Mouse (Mus musculus) CH12.LX (cell line): ENCODE data around the gene Snx21. TPM values are rescaled to one million over a fixed set of nuclear protein-coding genes. Genes with fewer than 3 reads are reported as not detected.

ENCODE experiments used
- DNase-seq: peaks from one replicate; pipeline ENCODE4 v3.0.0-alpha.2; 2013; ENCODE audit errors: extremely low read depth
- H3K27ac ChIP-seq: 2 replicates; pipeline ENCODE4 v1.5.1; 2012; ENCODE audit warnings: low read depth, mild to moderate bottlenecking, control low read depth, moderate library complexity; ENCODE audit not compliant: insufficient read depth
- H3K27me3 ChIP-seq: replicated peaks from 2 replicates; pipeline ENCODE3; 2012; ENCODE audit warnings: inconsistent platforms
- H3K36me3 ChIP-seq, 2 experiments: replicated peaks in 1 of 2; 2 replicates each; pipeline versions ENCODE3 to v1.6.1; 2012; ENCODE audit warnings: inconsistent platforms in 1 of 2, low read length in 1 of 2, mild to moderate bottlenecking in 1 of 2, mixed read lengths in 1 of 2, moderate library complexity in 1 of 2; ENCODE audit not compliant: control insufficient read depth in 1 of 2, insufficient read depth in 1 of 2
- H3K4me1 ChIP-seq, 2 experiments: 2 replicates each; pipeline ENCODE4 v1.6.1; 2012; ENCODE audit warnings: inconsistent platforms in 1 of 2, moderate library complexity in 1 of 2; ENCODE audit not compliant: insufficient read depth in 2 of 2, control insufficient read depth in 1 of 2
- H3K4me2 ChIP-seq: 2 replicates; pipeline ENCODE4 v1.6.1; 2012; ENCODE audit warnings: low read depth, mild to moderate bottlenecking, control low read depth; ENCODE audit not compliant: poor library complexity, insufficient read depth, severe bottlenecking
- H3K4me3 ChIP-seq, 3 experiments: fragments of 150-350 bp in 1 of 3; sonication (generic) in 1 of 3; replicated peaks in 1 of 3; 2 replicates each; pipeline versions ENCODE3 to v1.5.1; 2011 to 2012; ENCODE audit warnings: low read depth in 2 of 3, low read length in 2 of 3, mild to moderate bottlenecking in 2 of 3, moderate library complexity in 2 of 3, control low read depth in 1 of 3, improper control_type of control experiment in 1 of 3, inconsistent platforms in 1 of 3, mixed read lengths in 1 of 3; ENCODE audit not compliant: poor library complexity in 1 of 3
- H3K79me2 ChIP-seq: replicated peaks from 2 replicates; pipeline ENCODE4 v1.6.1; 2012; ENCODE audit warnings: mild to moderate bottlenecking, moderate library complexity; ENCODE audit not compliant: control insufficient read depth, poor library complexity, insufficient read depth, severe bottlenecking; ENCODE audit errors: extremely low read depth
- H3K9ac ChIP-seq: 2 replicates; pipeline ENCODE4 v1.6.1; 2012; ENCODE audit warnings: low read depth, mild to moderate bottlenecking, control low read depth, moderate library complexity; ENCODE audit not compliant: insufficient read depth
- H3K9me3 ChIP-seq: replicated peaks from 2 replicates; pipeline ENCODE3; 2012; ENCODE audit warnings: low read length, inconsistent platforms, mixed read lengths
- CHD1 ChIP-seq: IDR thresholded peaks from 2 replicates; pipeline ENCODE4 v1.6.1; 2012; ENCODE audit warnings: low read depth, low read length, improper control_type of control experiment, inconsistent platforms
- CTCF ChIP-seq, 2 experiments: IDR thresholded peaks in 1 of 2; conservative IDR thresholded peaks in 1 of 2; 2 replicates each; pipeline ENCODE4 v1.5.1; 2011 to 2012; ENCODE audit warnings: low read depth in 2 of 2, low read length in 2 of 2, improper control_type of control experiment in 1 of 2, inconsistent platforms in 1 of 2, mild to moderate bottlenecking in 1 of 2, moderate library complexity in 1 of 2
- EP300 ChIP-seq: IDR thresholded peaks from 2 replicates; pipeline ENCODE4 v1.6.1; 2011; ENCODE audit warnings: low read length, improper control_type of control experiment
- ETS1 ChIP-seq: conservative IDR thresholded peaks from 2 replicates; pipeline ENCODE4 v1.6.1; 2012; ENCODE audit warnings: low read depth, mild to moderate bottlenecking, inconsistent platforms, low read length, improper control_type of control experiment, moderate library complexity
- GABPA ChIP-seq: IDR thresholded peaks from 2 replicates; pipeline ENCODE4 v1.6.1; 2012; ENCODE audit warnings: low read depth, low read length, improper control_type of control experiment, inconsistent platforms; ENCODE audit not compliant: insufficient replicate concordance
- IRF4 ChIP-seq: IDR thresholded peaks from 2 replicates; pipeline ENCODE4 v1.6.1; 2014; ENCODE audit warnings: low read depth, mild to moderate bottlenecking, inconsistent platforms, low read length, improper control_type of control experiment
- JUN ChIP-seq: IDR thresholded peaks from 2 replicates; pipeline ENCODE4 v1.6.1; 2011; ENCODE audit warnings: low read depth, mild to moderate bottlenecking, low read length, improper control_type of control experiment, moderate library complexity; ENCODE audit not compliant: insufficient read depth
- JUND ChIP-seq: conservative IDR thresholded peaks from 2 replicates; pipeline ENCODE4 v1.6.1; 2011; ENCODE audit warnings: low read depth, low read length, improper control_type of control experiment
- KAT2A ChIP-seq: IDR thresholded peaks from 2 replicates; pipeline ENCODE4 v1.6.1; 2012; ENCODE audit warnings: low read length, improper control_type of control experiment, inconsistent platforms; ENCODE audit not compliant: insufficient replicate concordance
- MAZ ChIP-seq: IDR thresholded peaks from 2 replicates; pipeline ENCODE4 v1.6.1; 2012; ENCODE audit warnings: low read depth, mild to moderate bottlenecking, inconsistent platforms, low read length, improper control_type of control experiment, moderate library complexity
- MXI1 ChIP-seq: IDR thresholded peaks from 2 replicates; pipeline ENCODE4 v1.6.1; 2011; ENCODE audit warnings: mild to moderate bottlenecking, low read depth, low read length, improper control_type of control experiment
- MYC ChIP-seq: IDR thresholded peaks from 2 replicates; pipeline ENCODE4 v1.6.1; 2011; ENCODE audit warnings: low read depth, mild to moderate bottlenecking, improper control_type of control experiment, low read length
- NRF1 ChIP-seq: IDR thresholded peaks from 2 replicates; pipeline ENCODE4 v1.6.1; 2014; ENCODE audit warnings: low read depth, mild to moderate bottlenecking, inconsistent platforms, low read length, improper control_type of control experiment, moderate library complexity
- POLR2AphosphoS2 ChIP-seq: IDR thresholded peaks from 2 replicates; pipeline ENCODE4 v1.6.1; 2011; ENCODE audit warnings: low read depth, low read length, improper control_type of control experiment
- RAD21 ChIP-seq: IDR thresholded peaks from 2 replicates; pipeline ENCODE4 v1.6.1; 2011; ENCODE audit warnings: low read depth, mild to moderate bottlenecking, low read length, improper control_type of control experiment, moderate library complexity
- RCOR1 ChIP-seq: conservative IDR thresholded peaks from 2 replicates; pipeline ENCODE4 v1.6.1; 2012; ENCODE audit warnings: low read depth, mild to moderate bottlenecking, inconsistent platforms, low read length, improper control_type of control experiment
- SIN3A ChIP-seq: IDR thresholded peaks from 2 replicates; pipeline ENCODE4 v1.6.1; 2012; ENCODE audit warnings: low read length, improper control_type of control experiment, inconsistent platforms
- TCF12 ChIP-seq: IDR thresholded peaks from 2 replicates; pipeline ENCODE4 v1.6.1; 2014; ENCODE audit warnings: low read depth, mild to moderate bottlenecking, inconsistent platforms, low read length, improper control_type of control experiment
- UBTF ChIP-seq: IDR thresholded peaks from 2 replicates; pipeline ENCODE4 v1.6.1; 2012; ENCODE audit warnings: low read depth, mild to moderate bottlenecking, inconsistent platforms, low read length, improper control_type of control experiment, moderate library complexity
- USF1 ChIP-seq: IDR thresholded peaks from 2 replicates; pipeline ENCODE4 v1.6.1; 2014; ENCODE audit warnings: low read depth, mild to moderate bottlenecking, inconsistent platforms, low read length, improper control_type of control experiment
- ZC3H11A ChIP-seq: IDR thresholded peaks from 2 replicates; pipeline ENCODE4 v1.6.1; 2012; ENCODE audit warnings: low read depth, mild to moderate bottlenecking, inconsistent platforms, low read length, improper control_type of control experiment
- ZKSCAN1 ChIP-seq: IDR thresholded peaks from 2 replicates; pipeline ENCODE4 v1.6.1; 2012; ENCODE audit warnings: low read depth, inconsistent platforms, low read length, improper control_type of control experiment, borderline replicate concordance
- ZMIZ1 ChIP-seq: IDR thresholded peaks from 2 replicates; pipeline ENCODE4 v1.6.1; 2012; ENCODE audit warnings: low read depth, mild to moderate bottlenecking, inconsistent platforms, low read length, improper control_type of control experiment
- ZNF384 ChIP-seq: IDR thresholded peaks from 2 replicates; pipeline ENCODE4 v1.6.1; 2012; ENCODE audit warnings: low read depth, low read length, improper control_type of control experiment, inconsistent platforms
- dilution Hi-C: fragments of 300-500 bp; cut with MboI; formaldehyde crosslinking; loops from 2 replicates; pipeline ENCODE4 v1.14.3; 2020; ENCODE audit warnings: low sequenced_read_pairs; ENCODE audit not compliant: extremely low pct_unique_long_range_greater_than_20kb, extremely low pct_ligation_motif_present
- in situ Hi-C: fragments of 300-500 bp; cut with MboI; formaldehyde crosslinking; loops from 3 replicates; pipeline ENCODE4 v1.14.3; 2019; ENCODE audit warnings: low sequenced_read_pairs, low pct_ligation_motif_present, low pct_unique_long_range_greater_than_20kb, mixed read lengths
- polyA plus RNA-seq: library from polyadenylated mRNA; unstranded; fragments of >175 nt; gene quantifications from 2 replicates; pipeline ENCODE4 v1.2.1, GENCODE M21; 2012; ENCODE audit warnings: low read depth; ENCODE audit not compliant: insufficient read length
- total RNA-seq, 2 experiments: library from RNA; depleted of rRNA; stranded (reverse); fragments of 300-350 nt in 1 of 2; fragments of >200 nt in 1 of 2; gene quantifications; 2 replicates each; pipeline ENCODE4 v1.2.3; 2012 to 2014

Gene Snx21
- total and polyA plus RNA-seq, 3 experiments, result 0.71 to 3.3 (median 1.5) TPM

GRCm38 (mm10) chr2:164748991-164749390, 36.6 kb upstream of the Snx21 start:
- dilution Hi-C loops, result no loop called here
- no peaks in the 10 kb centered on the region for H3K9me3 ChIP-seq
- peaks cover 16% of the 10 kb centered on the region for H3K27me3 ChIP-seq
- no peak overlapping the region for H3K4me3 ChIP-seq
- H3K27ac ChIP-seq, result no peak overlapping the region
- TF ChIP-seq MXI1, result no peak
- H3K79me2 ChIP-seq, result peaks cover 9% of the 10 kb centered on the region
- no peak for DNase-seq
- H3K4me1 ChIP-seq, result peaks cover 6 to 19% of the 10 kb centered on the region in 2 experiments; a peak in 3 of 4 replicates
- no peak overlapping the region for H3K4me2 ChIP-seq
- H3K36me3 ChIP-seq, result peaks cover 33 to 64% of the 10 kb centered on the region in 2 experiments
- in situ Hi-C loops, result loop anchor here (25.0 kb wide), 1 partner anchor 337 kb away; the partner anchor contains the start of genes Matn4 and Rbpjl
- H3K9ac ChIP-seq, result no peak overlapping the region

- DNase-seq, result no peak
- Histone ChIP-seq H3K79me2 (peaks cover 3% of the 10 kb centered on the region; the same call in 1 of the 2 replicates), H3K4me2 (no peak overlapping the region), H3K9me3 (no peaks in the 10 kb centered on the region), H3K27me3 (no peaks in the 10 kb centered on the region), H3K9ac (no peak overlapping the region), H3K4me3 (no peak overlapping the region), H3K4me1 (peaks cover 1 to 2% of the 10 kb centered on the region in 2 experiments; a peak in 2 of 4 replicates), H3K36me3 (peaks cover 63 to 96% of the 10 kb centered on the region in 2 experiments), H3K27ac (no peak overlapping the region)
- in situ Hi-C loops, result no loop called here
- dilution Hi-C loops, result no loop called here
- TF ChIP-seq JUN (no peak), JUND (no peak), MAZ (no peak), MYC (no peak), IRF4 (no peak), RCOR1 (no peak), NRF1 (no peak), SIN3A (no peak), USF1 (no peak)
These were observed 33.2 kb upstream of the Snx21 start for GRCm38 (mm10) chr2:164752454-164752853.

DNA sequence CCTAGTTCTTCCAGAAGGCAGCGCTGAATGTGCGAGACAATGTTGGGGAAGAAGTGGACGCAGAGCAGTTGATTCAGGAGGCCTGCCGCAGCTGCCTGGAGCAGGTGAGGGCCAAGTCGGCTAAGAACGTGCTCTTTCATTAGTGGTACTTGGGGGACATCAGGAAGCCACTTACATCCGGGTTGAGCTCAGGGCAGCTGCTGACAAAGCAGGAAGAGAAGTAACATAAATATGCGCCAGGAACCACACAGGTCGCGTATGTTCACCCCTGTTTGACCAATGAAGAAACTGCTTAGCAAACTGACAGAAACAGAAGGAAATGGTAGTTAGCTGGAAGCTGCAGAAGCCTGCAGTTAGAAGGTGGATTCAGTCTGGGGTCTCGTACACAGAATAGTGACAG, 31.5 kb upstream of the Snx21 start:
- Histone ChIP-seq H3K4me1 (no peaks in the 10 kb centered on the region), H3K36me3 (peaks cover 68 to 96% of the 10 kb centered on the region in 2 experiments), H3K9me3 (no peaks in the 10 kb centered on the region), H3K27me3 (no peaks in the 10 kb centered on the region), H3K4me2 (no peak overlapping the region), H3K9ac (no peak overlapping the region), H3K4me3 (no peak overlapping the region), H3K79me2 (0 out of 2 replicates have a peak, but pooled peaks cover 3% of the 10 kb centered on the region), H3K27ac (no peak overlapping the region)
- dilution Hi-C loops, result no loop called here
- no peak for DNase-seq
- TF ChIP-seq ZKSCAN1, result no peak
- TF ChIP-seq UBTF, result no peak
- no peak for TF ChIP-seq RAD21
- no peak for TF ChIP-seq ETS1
- TF ChIP-seq KAT2A, result no peak
- TF ChIP-seq MXI1, result no peak
- TF ChIP-seq GABPA, result no peak
- no peak for TF ChIP-seq CHD1
- TF ChIP-seq TCF12, result no peak
- no peak for TF ChIP-seq EP300
- no peak for TF ChIP-seq ZNF384
- TF ChIP-seq CTCF (conservative IDR thresholded peaks at IDR 0.05 in 1 of 2, IDR thresholded peaks at IDR 0.05 in 1 of 2; ENCODE audit: low read depth in 2 of 2, low read length in 2 of 2), result no peak
- no peak for TF ChIP-seq ZMIZ1
- TF ChIP-seq USF1, result no peak
- no peak for TF ChIP-seq NRF1
- TF ChIP-seq SIN3A, result no peak
- no peak for TF ChIP-seq ZC3H11A
- no peak for TF ChIP-seq POLR2AphosphoS2
- in situ Hi-C loops, result no loop called here
